Mouse (Mus musculus) spleen, postnatal 10 days (tissue): ENCODE measurements around the gene Pira2.
"Not testable (repeated sequence)": the region's sequence is repeated elsewhere in the genome, so short reads cannot be mapped to it uniquely, and the experiment has no call there.

Source experiments
- DNase-seq, 2 experiments: peaks; one replicate each; pipeline ENCODE4 v3.0.0; 2021 to 2022; ENCODE audit warnings: low spot score in 2 of 2

Pira2 gene

GRCm38 (mm10) chr7:3844951-3845350 is at the start of gene Pira2:
Gene Pira2, minus strand, starts transcription at chr7:3845051.
- not testable (repeated sequence) for DNase-seq

- DNase-seq: not testable (repeated sequence)
Measured at GRCm38 (mm10) chr7:3875032-3875431, 30.2 kb upstream of the Pira2 start.

- DNase-seq: not testable (repeated sequence)
Measured at GRCm38 (mm10) chr7:3837854-3838253, 7.0 kb downstream of the Pira2 start.

- not testable (repeated sequence) for DNase-seq
Measured at GRCm38 (mm10) chr7:3830633-3831032, 14.2 kb downstream of the Pira2 start.

GRCm38 (mm10) chr7:3825599-3825998 is 19.3 kb downstream of the Pira2 start, which contains the start of gene Gm15448:
Gene Gm15448, minus strand, starts transcription at chr7:3825687.
- DNase-seq: not testable (repeated sequence)

GRCm38 (mm10) chr7:3811912-3812311 is 32.9 kb downstream of the Pira2 start:
- DNase-seq: peak in 1 of 2 experiments; percentile 28

- DNase-seq: not testable (repeated sequence)
Measured at GRCm38 (mm10) chr7:3802935-3803334, 41.9 kb downstream of the Pira2 start.

GRCm38 (mm10) chr7:3799940-3800339 is 44.9 kb downstream of the Pira2 start:
- DNase-seq: not testable (repeated sequence)

- not testable (repeated sequence) for DNase-seq
Measured at GRCm38 (mm10) chr7:3796286-3796685, 48.6 kb downstream of the Pira2 start.
